Mouse (Mus musculus) embryonic facial prominence, embryonic 15.5 days (tissue): Measurements from ENCODE around the gene Actg2. TPM values are rescaled to one million over a fixed set of nuclear protein-coding genes. Genes with fewer than 3 reads are reported as not detected.

Source experiments
- ATAC-seq: fragments of 200-750 bp; cut with Nextera tagmentation; 2 replicates; pipeline ENCODE4 v1.8.0; 2017; ENCODE audit warnings: low read depth, moderate TSS enrichment; ENCODE audit not compliant: insufficient number of reproducible peaks, low FRiP score, low TSS enrichment
- H3K27ac ChIP-seq: fragments of 300-500 bp; sonication (generic); replicated peaks from 2 replicates; pipeline ENCODE4 v1.5.1; 2015; ENCODE audit warnings: mild to moderate bottlenecking, inconsistent platforms
- H3K27me3 ChIP-seq: fragments of 300-500 bp; sonication (generic); 2 replicates; pipeline ENCODE4 v1.6.1; 2015; ENCODE audit warnings: inconsistent platforms
- H3K36me3 ChIP-seq: fragments of 300-500 bp; sonication (generic); 2 replicates; pipeline ENCODE4 v1.6.1; 2015; ENCODE audit warnings: mild to moderate bottlenecking, inconsistent platforms
- H3K4me1 ChIP-seq: fragments of 300-500 bp; sonication (generic); 2 replicates; pipeline ENCODE4 v1.6.1; 2015; ENCODE audit warnings: inconsistent platforms
- H3K4me2 ChIP-seq: fragments of 300-500 bp; sonication (generic); replicated peaks from 2 replicates; pipeline ENCODE4 v1.6.1; 2015; ENCODE audit warnings: mild to moderate bottlenecking, inconsistent platforms
- H3K4me3 ChIP-seq: fragments of 300-500 bp; sonication (generic); replicated peaks from 2 replicates; pipeline ENCODE4 v1.5.1; 2015; ENCODE audit warnings: mild to moderate bottlenecking, inconsistent platforms
- H3K9ac ChIP-seq: fragments of 300-500 bp; sonication (generic); 2 replicates; pipeline ENCODE4 v1.6.1; 2015; ENCODE audit warnings: inconsistent platforms
- H3K9me3 ChIP-seq: fragments of 300-500 bp; sonication (generic); replicated peaks from 2 replicates; pipeline ENCODE4 v1.6.1; 2016; ENCODE audit warnings: inconsistent platforms
- WGBS: fragments of 180-500 bp; shearing (Covaris S2); methylation state at CpG from one replicate; pipeline ENCODE4 v1.1.7; 2015; 5-methylcytosine and 5-hydroxymethylcytosine counted together
- polyA plus RNA-seq: library from polyadenylated mRNA; unstranded; fragments of >200 nt; fragmentation: Nextera tagmentation; extraction: Ambion mirVana; gene quantifications from 2 replicates; pipeline ENCODE4 v1.2.1, GENCODE M21; 2015

Gene Actg2
- polyA plus RNA-seq, 1 experiment from 2014 or later = 19.5 TPM

- Histone ChIP-seq H3K9me3 (no peaks in the 10 kb centered on the region), H3K27me3 (no peaks in the 10 kb centered on the region), H3K4me3 (no peak overlapping the region), H3K27ac (no peak overlapping the region), H3K9ac (no peak overlapping the region), H3K4me2 (no peak overlapping the region), H3K4me1 (no peaks in the 10 kb centered on the region), H3K36me3 (peaks cover 72% of the 10 kb centered on the region)
- no peak for ATAC-seq
- 80% methylated on average over 6 of the region's 6 CpGs for WGBS
Measured at GRCm38 (mm10) chr6:83555972-83556371, 19.9 kb upstream of the Actg2 start.

DNA sequence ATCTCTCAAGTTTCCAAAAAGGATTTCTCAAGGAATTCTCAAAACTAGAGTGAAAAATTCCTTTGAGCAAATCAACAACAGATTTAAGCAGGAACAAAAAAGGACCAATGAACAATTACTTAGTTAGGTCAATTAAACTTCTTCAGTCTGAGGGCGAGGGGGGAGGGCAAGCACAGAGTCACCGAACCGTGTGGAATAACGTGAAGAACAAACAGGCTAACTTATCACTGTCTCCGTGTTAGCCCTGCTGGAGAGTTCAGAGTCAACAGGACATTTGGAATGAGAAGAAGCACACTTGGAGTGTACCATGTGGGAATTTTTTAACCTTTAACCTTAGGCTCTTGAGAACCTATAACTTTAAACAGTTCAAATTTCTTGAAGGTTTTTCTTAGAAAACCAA, 12.3 kb upstream of the Actg2 start:
- ATAC-seq = no peak
- H3K36me3 ChIP-seq = peaks cover 46% of the 10 kb centered on the region
- no peak overlapping the region for H3K9ac ChIP-seq
- no peak overlapping the region for H3K27ac ChIP-seq
- 57% methylated on average over 5 of the region's 5 CpGs for WGBS
- no peak overlapping the region for H3K4me3 ChIP-seq
- H3K4me1 ChIP-seq = no peaks in the 10 kb centered on the region
- H3K9me3 ChIP-seq = no peaks in the 10 kb centered on the region
- H3K27me3 ChIP-seq = no peaks in the 10 kb centered on the region
- H3K4me2 ChIP-seq = no peak overlapping the region

- no peaks in the 10 kb centered on the region for H3K9me3 ChIP-seq
- H3K4me3 ChIP-seq = no peak overlapping the region
- H3K4me1 ChIP-seq = no peaks in the 10 kb centered on the region
- H3K9ac ChIP-seq = no peak overlapping the region
- ATAC-seq = no peak
- H3K36me3 ChIP-seq = peaks cover 41% of the 10 kb centered on the region
- H3K27me3 ChIP-seq = no peaks in the 10 kb centered on the region
- no peak overlapping the region for H3K4me2 ChIP-seq
- no peak overlapping the region for H3K27ac ChIP-seq
- 73% methylated on average over 3 of the region's 3 CpGs for WGBS
Measured at GRCm38 (mm10) chr6:83545778-83546177, 9.7 kb upstream of the Actg2 start.

- Histone ChIP-seq H3K9ac (no peak overlapping the region), H3K36me3 (peaks cover 33% of the 10 kb centered on the region; the same call in 1 of the 2 replicates), H3K9me3 (no peaks in the 10 kb centered on the region), H3K27me3 (no peaks in the 10 kb centered on the region), H3K27ac (peak overlapping the region; percentile 75), H3K4me1 (no peaks in the 10 kb centered on the region), H3K4me3 (no peak overlapping the region), H3K4me2 (no peak overlapping the region)
- 64% methylated on average over 11 of the region's 11 CpGs for WGBS
- peak; percentile 65 for ATAC-seq
Measured at GRCm38 (mm10) chr6:83541756-83542456, 5.8 kb upstream of the Actg2 start.

- Histone ChIP-seq H3K27me3 (no peaks in the 10 kb centered on the region), H3K9ac (no peak overlapping the region), H3K4me1 (no peaks in the 10 kb centered on the region; the same call in 1 of the 2 replicates), H3K9me3 (no peaks in the 10 kb centered on the region), H3K36me3 (peaks cover 15% of the 10 kb centered on the region; the same call in 1 of the 2 replicates), H3K27ac (no peak overlapping the region), H3K4me3 (no peak overlapping the region), H3K4me2 (no peak overlapping the region)
- ATAC-seq = no peak
- 35% methylated on average over 4 of the region's 4 CpGs for WGBS
Measured at GRCm38 (mm10) chr6:83540017-83540416, 4.0 kb upstream of the Actg2 start.

GRCm38 (mm10) chr6:83536795-83537059, 662 bp upstream of the Actg2 start:
- H3K27me3 ChIP-seq = no peaks in the 10 kb centered on the region
- no peak overlapping the region for H3K4me3 ChIP-seq
- no peak overlapping the region for H3K9ac ChIP-seq
- H3K9me3 ChIP-seq = no peaks in the 10 kb centered on the region
- H3K4me2 ChIP-seq = no peak overlapping the region
- no peak for ATAC-seq
- no peaks in the 10 kb centered on the region; the same call in 1 of the 2 replicates for H3K4me1 ChIP-seq
- H3K36me3 ChIP-seq = no peaks in the 10 kb centered on the region
- 36% methylated on average over 6 of the region's 6 CpGs for WGBS
- H3K27ac ChIP-seq = no peak overlapping the region

DNA sequence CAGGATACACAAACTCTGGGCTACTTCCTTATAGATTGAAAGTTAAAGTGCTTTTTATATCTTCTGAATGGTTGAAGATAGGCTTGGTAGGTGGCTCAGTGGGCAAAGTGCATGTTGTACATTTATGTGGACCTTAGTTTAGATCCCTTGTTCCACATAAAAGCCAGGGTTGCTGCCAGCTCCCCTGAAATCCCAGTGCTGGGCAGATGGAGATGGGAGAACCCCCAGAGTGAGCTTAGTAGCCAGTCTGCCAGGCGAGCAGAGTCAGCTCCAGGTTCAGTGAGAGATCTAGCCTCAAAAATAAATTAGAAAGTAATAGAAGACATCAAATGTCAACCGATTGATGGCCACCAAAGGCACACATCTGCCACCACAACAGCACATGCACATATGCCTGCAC, 3.5 kb downstream of the Actg2 start:
- H3K36me3 ChIP-seq = no peaks in the 10 kb centered on the region
- H3K9me3 ChIP-seq = no peaks in the 10 kb centered on the region
- no peaks in the 10 kb centered on the region for H3K27me3 ChIP-seq
- 76% methylated on average over 2 of the region's 2 CpGs for WGBS
- no peak overlapping the region for H3K4me2 ChIP-seq
- ATAC-seq = no peak
- H3K27ac ChIP-seq = no peak overlapping the region
- H3K4me3 ChIP-seq = no peak overlapping the region
- H3K4me1 ChIP-seq = no peaks in the 10 kb centered on the region; the same call in 1 of the 2 replicates
- H3K9ac ChIP-seq = no peak overlapping the region

DNA sequence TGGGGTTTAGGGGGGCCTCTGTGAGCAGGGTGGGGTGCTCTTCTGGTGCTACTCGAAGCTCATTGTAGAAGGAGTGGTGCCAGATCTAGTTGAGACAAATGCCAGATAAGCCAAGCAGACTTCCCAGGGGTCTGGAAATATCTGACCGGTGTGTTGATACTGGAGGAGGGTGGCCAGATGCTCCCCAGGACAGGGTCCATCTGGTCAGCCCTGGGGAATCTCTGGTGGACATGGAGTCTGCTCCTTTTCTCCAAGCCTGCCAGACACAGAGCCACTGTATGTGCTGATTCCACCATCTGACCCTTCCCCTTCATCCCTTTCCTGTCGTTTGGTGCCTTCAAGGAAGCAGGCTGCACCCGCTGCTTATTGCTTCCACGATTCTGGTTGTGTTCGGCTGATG, 12.9 kb downstream of the Actg2 start:
- no peaks in the 10 kb centered on the region for H3K4me1 ChIP-seq
- H3K27me3 ChIP-seq = no peaks in the 10 kb centered on the region
- no peak overlapping the region for H3K9ac ChIP-seq
- no peak for ATAC-seq
- no peaks in the 10 kb centered on the region for H3K36me3 ChIP-seq
- H3K9me3 ChIP-seq = no peaks in the 10 kb centered on the region
- H3K4me2 ChIP-seq = no peak overlapping the region
- WGBS = 69% methylated on average over 6 of the region's 6 CpGs
- no peak overlapping the region for H3K4me3 ChIP-seq
- no peak overlapping the region for H3K27ac ChIP-seq

GRCm38 (mm10) chr6:83521784-83522183, 14.3 kb downstream of the Actg2 start:
- H3K27ac ChIP-seq = no peak overlapping the region
- ATAC-seq = no peak
- no peak overlapping the region for H3K4me3 ChIP-seq
- H3K9me3 ChIP-seq = no peaks in the 10 kb centered on the region
- no peak overlapping the region for H3K4me2 ChIP-seq
- 73% methylated on average over 6 of the region's 6 CpGs for WGBS
- no peak overlapping the region for H3K9ac ChIP-seq
- no peaks in the 10 kb centered on the region for H3K36me3 ChIP-seq
- H3K27me3 ChIP-seq = no peaks in the 10 kb centered on the region
- no peaks in the 10 kb centered on the region for H3K4me1 ChIP-seq

DNA sequence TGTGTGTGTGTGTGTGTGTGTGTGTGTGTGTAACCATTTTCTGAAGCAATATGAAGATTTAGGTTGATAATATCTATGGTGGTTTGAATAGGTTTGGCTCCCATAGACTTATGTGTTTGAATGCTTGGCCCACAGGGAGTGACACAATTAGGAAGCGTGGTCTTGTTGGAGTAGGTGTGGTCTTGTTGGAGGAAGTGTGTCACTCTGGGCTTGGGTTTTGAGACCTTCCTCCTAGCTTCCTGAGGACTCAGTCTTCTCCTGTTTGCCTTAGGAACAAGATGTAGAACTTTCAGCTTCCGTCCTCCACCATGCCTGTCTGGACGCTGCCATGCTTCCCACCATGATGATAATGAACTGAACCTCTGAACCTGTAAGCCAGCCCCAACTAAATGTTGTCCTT, 17.4 kb downstream of the Actg2 start:
- no peak for ATAC-seq
- H3K4me2 ChIP-seq = no peak overlapping the region
- no peak overlapping the region for H3K27ac ChIP-seq
- no peak overlapping the region for H3K4me3 ChIP-seq
- no peaks in the 10 kb centered on the region for H3K4me1 ChIP-seq
- no peaks in the 10 kb centered on the region for H3K9me3 ChIP-seq
- no peak overlapping the region for H3K9ac ChIP-seq
- H3K36me3 ChIP-seq = no peaks in the 10 kb centered on the region
- whole genome bisulfite sequencing = 82% methylated on average over 3 of the region's 3 CpGs
- H3K27me3 ChIP-seq = no peaks in the 10 kb centered on the region

- Histone ChIP-seq H3K9ac (no peak overlapping the region), H3K36me3 (no peaks in the 10 kb centered on the region), H3K9me3 (no peaks in the 10 kb centered on the region), H3K27ac (no peak overlapping the region), H3K27me3 (no peaks in the 10 kb centered on the region), H3K4me1 (no peaks in the 10 kb centered on the region), H3K4me3 (no peak overlapping the region), H3K4me2 (no peak overlapping the region)
- 64% methylated on average over 3 of the region's 3 CpGs for WGBS
- ATAC-seq = no peak
Measured at GRCm38 (mm10) chr6:83515172-83515571, 20.9 kb downstream of the Actg2 start.

DNA sequence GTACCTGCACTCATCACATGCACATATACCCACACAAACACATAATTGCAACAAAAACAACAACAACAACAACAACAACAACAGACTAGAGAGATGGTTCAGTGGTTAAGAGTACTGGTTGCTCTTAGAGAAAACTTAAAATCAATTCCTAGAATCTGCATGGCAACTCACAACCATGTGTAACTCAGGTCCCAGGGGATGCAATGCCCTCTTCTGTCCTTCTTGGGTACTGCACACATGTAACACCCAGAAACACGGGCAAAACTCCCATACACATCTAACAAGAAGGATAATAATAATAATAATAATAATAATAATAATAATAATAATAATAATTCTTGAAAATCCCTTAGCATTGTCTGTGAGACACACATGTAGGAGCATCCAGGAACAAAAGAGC, 23.6 kb downstream of the Actg2 start:
- Histone ChIP-seq H3K4me2 (no peak overlapping the region), H3K27ac (no peak overlapping the region), H3K36me3 (no peaks in the 10 kb centered on the region), H3K4me1 (0 out of 2 replicates have a peak, but pooled peaks cover under 1% of the 10 kb centered on the region), H3K27me3 (no peaks in the 10 kb centered on the region), H3K9ac (no peak overlapping the region), H3K4me3 (no peak overlapping the region), H3K9me3 (no peaks in the 10 kb centered on the region)
- 13% methylated on average over 1 of the region's 1 CpGs for WGBS
- ATAC-seq = no peak
